Mouse (Mus musculus) intestine, embryonic 16.5 days (tissue): ENCODE data around the gene Ddx41. TPM values are rescaled to one million over a fixed set of nuclear protein-coding genes. Genes with fewer than 3 reads are reported as not detected.

Source experiments
- ATAC-seq: fragments of 200-750 bp; cut with Nextera tagmentation; 2 replicates; pipeline ENCODE4 v1.8.0; 2017; ENCODE audit warnings: moderate TSS enrichment, moderate library complexity
- H3K27ac ChIP-seq: fragments of 300-500 bp; sonication (generic); 2 replicates; pipeline ENCODE4 v1.5.1; 2014; ENCODE audit warnings: mild to moderate bottlenecking, low read length
- H3K27me3 ChIP-seq: fragments of 300-500 bp; sonication (generic); replicated peaks from 2 replicates; pipeline ENCODE4 v1.6.1; 2014; ENCODE audit warnings: low read length, control low read depth, mixed read lengths; ENCODE audit not compliant: control insufficient read depth, insufficient read depth
- H3K36me3 ChIP-seq: fragments of 300-500 bp; sonication (generic); 2 replicates; pipeline ENCODE4 v1.6.1; 2014; ENCODE audit warnings: low read length, control low read depth; ENCODE audit not compliant: control insufficient read depth, insufficient read depth
- H3K4me1 ChIP-seq: fragments of 300-500 bp; sonication (generic); 2 replicates; pipeline ENCODE4 v1.6.1; 2014; ENCODE audit warnings: low read length, control low read depth, mixed read lengths; ENCODE audit not compliant: control insufficient read depth, insufficient read depth
- H3K4me2 ChIP-seq: fragments of 300-500 bp; sonication (generic); 2 replicates; pipeline ENCODE4 v1.6.1; 2014; ENCODE audit warnings: low read depth, low read length, control low read depth
- H3K4me3 ChIP-seq: fragments of 300-500 bp; sonication (generic); 2 replicates; pipeline ENCODE4 v1.5.1; 2014; ENCODE audit warnings: mild to moderate bottlenecking, low read length
- H3K9ac ChIP-seq: fragments of 300-500 bp; sonication (generic); 2 replicates; pipeline ENCODE4 v1.6.1; 2014; ENCODE audit warnings: low read depth, low read length
- H3K9me3 ChIP-seq: fragments of 300-500 bp; sonication (generic); 2 replicates; pipeline ENCODE4 v1.6.1; 2016; ENCODE audit warnings: low read length, control low read depth; ENCODE audit not compliant: control insufficient read depth
- WGBS: fragments of 180-500 bp; shearing (Covaris S2); extraction: QIAGEN DNeasy Blood & Tissue Kit; methylation state at CpG from one replicate; pipeline ENCODE4 v1.1.7; 2014; 5-methylcytosine and 5-hydroxymethylcytosine counted together
- microRNA-seq: library from miRNA; unstranded; fragments of <30 nt; microRNA quantifications from one replicate; pipeline ENCODE4, GENCODE M21; 2016
- polyA plus RNA-seq: library from polyadenylated mRNA; unstranded; fragments of >200 nt; fragmentation: Nextera tagmentation; extraction: Ambion mirVana; gene quantifications from 2 replicates; pipeline ENCODE4 v1.2.1, GENCODE M21; 2015

The Ddx41 gene
- polyA plus RNA-seq, 1 experiment from 2014 or later = 54.8 TPM

GRCm38 (mm10) chr13:55486916-55487577 is 49.4 kb downstream of the Ddx41 start:
- no peaks in the 10 kb centered on the region for H3K9me3 ChIP-seq
- peak; percentile 62 for ATAC-seq
- peaks cover 37% of the 10 kb centered on the region for H3K4me1 ChIP-seq
- under 1% methylated on average over 26 of the region's 29 CpGs for WGBS
- H3K27me3 ChIP-seq = no peaks in the 10 kb centered on the region
- H3K9ac ChIP-seq = peak overlapping the region; percentile 92
- peak overlapping the region; percentile 84 for H3K4me3 ChIP-seq
- no peaks in the 10 kb centered on the region for H3K36me3 ChIP-seq
- peak overlapping the region; percentile 83 for H3K27ac ChIP-seq
- H3K4me2 ChIP-seq = peak overlapping the region; percentile 96

GRCm38 (mm10) chr13:55486029-55486794 is 50.2 kb downstream of the Ddx41 start:
- Histone ChIP-seq H3K36me3 (no peaks in the 10 kb centered on the region), H3K4me1 (peaks cover 41% of the 10 kb centered on the region), H3K9me3 (no peaks in the 10 kb centered on the region), H3K9ac (peak overlapping the region; percentile 92), H3K4me2 (peak overlapping the region; percentile 96), H3K4me3 (peak overlapping the region; percentile 84), H3K27ac (no peak overlapping the region), H3K27me3 (no peaks in the 10 kb centered on the region)
- 44% methylated on average over 14 of the region's 14 CpGs for WGBS
- ATAC-seq = no peak

- H3K27me3 ChIP-seq = no peaks in the 10 kb centered on the region
- peaks cover 1% of the 10 kb centered on the region; the same call in 1 of the 2 replicates for H3K36me3 ChIP-seq
- no peak for ATAC-seq
- no peak overlapping the region for H3K9ac ChIP-seq
- no peak overlapping the region for H3K27ac ChIP-seq
- H3K4me2 ChIP-seq = no peak overlapping the region
- peaks cover 41% of the 10 kb centered on the region for H3K4me1 ChIP-seq
- no peak overlapping the region for H3K4me3 ChIP-seq
- WGBS = 39% methylated on average over 7 of the region's 7 CpGs
- no peaks in the 10 kb centered on the region for H3K9me3 ChIP-seq
Measured at GRCm38 (mm10) chr13:55484520-55485088, 51.9 kb downstream of the Ddx41 start.

GRCm38 (mm10) chr13:55483593-55483992 is 52.9 kb downstream of the Ddx41 start:
- H3K27me3 ChIP-seq = no peaks in the 10 kb centered on the region
- peak overlapping the region; percentile 61 for H3K27ac ChIP-seq
- H3K9me3 ChIP-seq = no peaks in the 10 kb centered on the region
- H3K36me3 ChIP-seq = peaks cover 3% of the 10 kb centered on the region; the same call in 1 of the 2 replicates
- ATAC-seq = no peak
- H3K4me3 ChIP-seq = no peak overlapping the region
- no peak overlapping the region for H3K4me2 ChIP-seq
- WGBS = 52% methylated on average over 15 of the region's 15 CpGs
- H3K9ac ChIP-seq = peak overlapping the region; percentile 11; the same call in 1 of the 2 replicates
- H3K4me1 ChIP-seq = peaks cover 41% of the 10 kb centered on the region

GRCm38 (mm10) chr13:55483071-55483470 is 53.4 kb downstream of the Ddx41 start:
- Histone ChIP-seq H3K36me3 (peaks cover 3% of the 10 kb centered on the region; the same call in 1 of the 2 replicates), H3K4me1 (peaks cover 41% of the 10 kb centered on the region), H3K27me3 (no peaks in the 10 kb centered on the region), H3K9ac (peak overlapping the region; percentile 11), H3K9me3 (no peaks in the 10 kb centered on the region), H3K4me2 (no peak overlapping the region), H3K4me3 (no peak overlapping the region), H3K27ac (peak overlapping the region; percentile 61)
- WGBS = 44% methylated on average over 9 of the region's 9 CpGs
- no peak for ATAC-seq

GRCm38 (mm10) chr13:55482542-55482941 is 53.9 kb downstream of the Ddx41 start:
- Histone ChIP-seq H3K27ac (peak overlapping the region; percentile 79), H3K9me3 (no peaks in the 10 kb centered on the region), H3K4me2 (no peak overlapping the region), H3K36me3 (peaks cover 3% of the 10 kb centered on the region; the same call in 1 of the 2 replicates), H3K4me3 (no peak overlapping the region), H3K27me3 (no peaks in the 10 kb centered on the region), H3K4me1 (peaks cover 41% of the 10 kb centered on the region), H3K9ac (0 out of 2 replicates have a peak overlapping the region, but pooled peaks have one; percentile 11)
- 53% methylated on average over 7 of the region's 7 CpGs for WGBS
- ATAC-seq = peak; percentile 34

Small RNA genes lying within 50 kb of the gene (microRNA-seq; reads per million reads assigned to microRNA genes)
- gene Mir6945 = 1.8 reads per million

Other genes with a start within 250 kb of the Ddx41 start
- gene Prelid1, start 216.2 kb downstream of the Ddx41 start, polyA plus RNA-seq = 664 and 676 TPM in 2 replicates
- 91.7 and 106 TPM in 2 replicates for gene Rab24, start 214.7 kb downstream of the Ddx41 start, polyA plus RNA-seq
- gene Mxd3, start 206.8 kb downstream of the Ddx41 start, polyA plus RNA-seq = 20.8 and 24.9 TPM in 2 replicates
- 121 and 130 TPM in 2 replicates for gene Lman2, start 173.9 kb downstream of the Ddx41 start, polyA plus RNA-seq
- 0.93 and 1.1 TPM in 2 replicates for gene Rgs14, start 166.9 kb downstream of the Ddx41 start, polyA plus RNA-seq
- 0.07 TPM in 1 of 2 replicates, not detected in the other for gene Slc34a1, start 138.5 kb downstream of the Ddx41 start, polyA plus RNA-seq
- gene Pfn3, start 121.4 kb downstream of the Ddx41 start, polyA plus RNA-seq = not detected in 2 replicates
- gene F12, start 109.9 kb downstream of the Ddx41 start, polyA plus RNA-seq = 1.1 and 4.0 TPM in 2 replicates
- 13.6 and 16.2 TPM in 2 replicates for gene Grk6, start 91.6 kb downstream of the Ddx41 start, polyA plus RNA-seq
- gene Prr7, start 72.4 kb downstream of the Ddx41 start, polyA plus RNA-seq = 0.10 and 0.18 TPM in 2 replicates
- gene Dbn1, start 48.5 kb downstream of the Ddx41 start, polyA plus RNA-seq = 88.4 and 91.2 TPM in 2 replicates
- gene Pdlim7, start 23.0 kb downstream of the Ddx41 start, polyA plus RNA-seq = 189 and 200 TPM in 2 replicates
- 2.7 and 3.0 TPM in 2 replicates for gene Dok3, start 7.4 kb downstream of the Ddx41 start, polyA plus RNA-seq
- gene Fam193b, start 34.5 kb upstream of the Ddx41 start, polyA plus RNA-seq = 21.2 and 22.5 TPM in 2 replicates
- gene Tmed9, start 37.1 kb upstream of the Ddx41 start, polyA plus RNA-seq = 121 and 131 TPM in 2 replicates
- 20.7 and 21.6 TPM in 2 replicates for gene B4galt7, start 63.2 kb upstream of the Ddx41 start, polyA plus RNA-seq
- gene Caml, start 86.3 kb upstream of the Ddx41 start, polyA plus RNA-seq = 40.7 and 44.0 TPM in 2 replicates
- gene Ddx46, start 98.4 kb upstream of the Ddx41 start, polyA plus RNA-seq = 26.7 and 27.2 TPM in 2 replicates
- 34.3 and 34.8 TPM in 2 replicates for gene B230219D22Rik, start 156.5 kb upstream of the Ddx41 start, polyA plus RNA-seq
- 67.7 and 71.3 TPM in 2 replicates for gene Txndc15, start 178.0 kb upstream of the Ddx41 start, polyA plus RNA-seq
- gene Pcbd2, start 190.7 kb upstream of the Ddx41 start, polyA plus RNA-seq = 71.9 and 72.3 TPM in 2 replicates
- 0.13 TPM in 1 of 2 replicates, not detected in the other for gene Catsper3, start 247.9 kb upstream of the Ddx41 start, polyA plus RNA-seq